Mouse (Mus musculus): Measurements from ENCODE around the gene Irf7. TPM values are rescaled to one million over a fixed set of nuclear protein-coding genes. Genes with fewer than 3 reads are reported as not detected.

Irf7 gene
- polyA plus RNA-seq, 2 experiments = 4.8 to 5.4 TPM

DNA sequence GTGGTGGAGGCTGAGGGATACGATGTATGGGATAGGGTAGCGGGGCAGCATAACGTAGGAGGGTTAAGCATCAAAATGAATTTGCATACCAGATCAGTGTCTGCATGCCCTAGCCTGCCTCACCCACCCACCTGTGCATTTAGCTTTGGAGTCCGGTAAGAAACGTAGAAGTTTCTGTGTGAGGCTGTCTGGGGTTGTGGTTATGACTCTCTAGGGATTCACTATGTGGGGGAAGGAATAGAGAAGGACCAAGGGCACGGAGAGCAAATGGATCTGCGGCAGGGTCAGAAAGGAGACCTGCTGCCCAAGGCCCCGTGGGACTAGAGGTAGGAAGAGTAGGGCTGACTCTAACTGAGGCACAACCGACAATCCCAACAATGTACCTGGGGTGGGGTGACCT is 9.1 kb upstream of the Irf7 start:
- 0 out of 4 replicates have a peak, but pooled peaks cover 0 to 2% of the 10 kb centered on the region in 2 experiments for H3K4me1 ChIP-seq (replicated peaks; ENCODE audit: control insufficient read depth in 2 of 2, insufficient read depth in 2 of 2, low read length in 1 of 2)
- no peak for ATAC-seq (ENCODE audit: insufficient read depth)
- TF ChIP-seq EP300 (IDR thresholded peaks at IDR 0.05; ENCODE audit: low read depth) (no peak), CTCF (IDR thresholded peaks at IDR 0.05; ENCODE audit: low read depth) (no peak)
- H3K36me3 ChIP-seq (replicated peaks; ENCODE audit: control insufficient read depth, insufficient read depth, low read depth) = no peaks in the 10 kb centered on the region
- no peak overlapping the region for H3K4me2 ChIP-seq (ENCODE audit: low read depth)
- H3K9me3 ChIP-seq (ENCODE audit: control insufficient read depth, low read length) = no peaks in the 10 kb centered on the region
- WGBS (ENCODE audit: insufficient replicate concordance) = 70% methylated on average over 9 of the region's 9 CpGs
- no peak for DNase-seq (ENCODE audit: low read depth in 3 of 3, low spot score in 3 of 3)
- H3K4me3 ChIP-seq (ENCODE audit: insufficient read depth in 1 of 2, low read depth in 2 of 2, low read length in 2 of 2) = no peak overlapping the region
- peaks cover 19% of the 10 kb centered on the region for H3K27me3 ChIP-seq (ENCODE audit: control insufficient read depth, insufficient read depth, low read length)
- no peak overlapping the region for H3K27ac ChIP-seq
- no peak overlapping the region for H3K9ac ChIP-seq (replicated peaks)

DNA sequence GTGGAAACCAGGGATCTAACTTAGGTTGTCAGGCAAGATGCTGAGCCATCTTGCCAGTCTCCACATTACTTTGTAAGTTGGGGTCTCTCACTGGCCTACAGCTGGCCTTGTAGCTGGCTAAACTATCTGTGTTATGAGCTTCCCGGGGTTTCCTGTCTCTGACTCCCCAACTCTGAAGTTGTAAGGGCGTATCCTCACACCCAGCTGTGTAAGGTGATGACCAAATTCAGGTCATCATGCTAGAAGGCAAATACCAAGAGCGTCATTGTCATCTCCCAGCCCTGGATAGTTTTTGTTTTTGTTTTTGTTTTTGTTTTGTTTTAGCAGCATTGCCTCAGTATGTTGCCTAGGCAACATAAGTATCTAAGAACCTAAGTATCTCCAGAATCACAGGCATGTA is 4.3 kb upstream of the Irf7 start:
- Histone ChIP-seq H3K9me3 (ENCODE audit: control insufficient read depth, low read length) (no peaks in the 10 kb centered on the region), H3K27me3 (ENCODE audit: control insufficient read depth, insufficient read depth, low read length) (no peaks in the 10 kb centered on the region; the same call in 1 of the 2 replicates), H3K36me3 (replicated peaks; ENCODE audit: control insufficient read depth, insufficient read depth, low read depth) (no peaks in the 10 kb centered on the region), H3K4me1 (replicated peaks; ENCODE audit: control insufficient read depth in 2 of 2, insufficient read depth in 2 of 2, low read length in 1 of 2) (peaks cover 6% of the 10 kb centered on the region in 2 experiments), H3K4me3 (ENCODE audit: insufficient read depth in 1 of 2, low read depth in 2 of 2, low read length in 2 of 2) (no peak overlapping the region), H3K9ac (replicated peaks) (no peak overlapping the region), H3K27ac (no peak overlapping the region), H3K4me2 (ENCODE audit: low read depth) (no peak overlapping the region)
- WGBS (ENCODE audit: insufficient replicate concordance) = 66% methylated on average over 3 of the region's 3 CpGs
- ATAC-seq (ENCODE audit: insufficient read depth) = no peak
- TF ChIP-seq CTCF (IDR thresholded peaks at IDR 0.05; ENCODE audit: low read depth) (no peak), EP300 (IDR thresholded peaks at IDR 0.05; ENCODE audit: low read depth) (no peak)
- no peak for DNase-seq (ENCODE audit: low read depth in 3 of 3, low spot score in 3 of 3)

GRCm38 (mm10) chr7:141269273-141269545 is 2.9 kb upstream of the Irf7 start:
- Histone ChIP-seq H3K4me3 (ENCODE audit: insufficient read depth in 1 of 2, low read depth in 2 of 2, low read length in 2 of 2) (peak overlapping the region in 1 of 2 experiments; percentile 9; a peak in 1 of 4 replicates), H3K27ac (no peak overlapping the region)

DNA sequence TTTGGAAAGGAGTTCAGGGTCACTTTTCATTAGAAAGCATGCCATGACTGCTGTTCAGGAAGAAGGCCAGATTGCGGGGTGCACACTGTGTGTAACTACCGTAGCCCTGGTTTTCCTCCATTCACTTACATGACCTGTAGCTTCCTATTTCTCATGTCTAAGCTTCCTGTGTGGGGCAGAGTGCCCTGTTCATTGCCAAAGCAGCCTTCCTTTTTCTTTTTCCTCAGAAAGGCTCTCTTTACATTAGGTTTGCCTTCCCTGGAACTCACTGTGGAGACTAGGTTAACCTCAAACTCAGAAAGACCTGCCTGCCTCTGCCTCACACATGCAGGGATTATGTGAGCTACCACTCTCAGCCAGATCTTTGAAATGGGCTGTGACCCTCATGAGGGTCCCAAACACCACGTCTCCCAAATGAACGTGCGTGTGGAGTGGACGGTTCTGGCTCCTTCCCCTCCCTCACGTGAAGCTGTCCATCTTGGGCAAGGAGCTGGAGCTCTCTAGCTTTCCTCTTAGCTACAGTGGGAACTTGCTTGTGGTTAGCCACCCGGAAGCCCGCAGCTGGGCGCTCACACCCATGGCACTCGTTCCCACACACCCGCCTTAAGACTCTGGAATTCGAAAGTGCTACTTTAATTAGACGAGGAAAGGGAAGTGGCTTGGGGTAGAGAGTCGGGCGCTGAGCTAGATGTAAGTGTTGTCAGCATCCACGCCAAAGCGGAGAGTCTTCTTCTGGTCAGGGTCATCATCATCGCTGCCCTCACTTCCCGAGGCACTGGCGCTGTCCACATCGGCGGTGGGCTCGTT is 2.4 kb upstream of the Irf7 start:
- no peak for TF ChIP-seq EP300 (IDR thresholded peaks at IDR 0.05; ENCODE audit: low read depth)
- TF ChIP-seq CTCF (IDR thresholded peaks at IDR 0.05; ENCODE audit: low read depth) = no peak
- no peak overlapping the region for H3K9ac ChIP-seq (replicated peaks)
- peaks cover 13 to 17% of the 10 kb centered on the region in 2 experiments for H3K4me1 ChIP-seq (replicated peaks; ENCODE audit: control insufficient read depth in 2 of 2, insufficient read depth in 2 of 2, low read length in 1 of 2)
- DNase-seq (ENCODE audit: low read depth in 3 of 3, low spot score in 3 of 3) (no peak), ATAC-seq (ENCODE audit: insufficient read depth) (no peak)
- H3K27ac ChIP-seq = no peak overlapping the region
- H3K4me3 ChIP-seq (ENCODE audit: insufficient read depth in 1 of 2, low read depth in 2 of 2, low read length in 2 of 2) = peak overlapping the region in 1 of 2 experiments; percentile 9; a peak in 1 of 4 replicates
- no peaks in the 10 kb centered on the region for H3K9me3 ChIP-seq (ENCODE audit: control insufficient read depth, low read length)
- peaks cover under 1% of the 10 kb centered on the region for H3K36me3 ChIP-seq (replicated peaks; ENCODE audit: control insufficient read depth, insufficient read depth, low read depth)
- no peaks in the 10 kb centered on the region; the same call in 1 of the 2 replicates for H3K27me3 ChIP-seq (ENCODE audit: control insufficient read depth, insufficient read depth, low read length)
- peak overlapping the region; percentile 44 for H3K4me2 ChIP-seq (ENCODE audit: low read depth)
- 17% methylated on average over 24 of the region's 24 CpGs for WGBS (ENCODE audit: insufficient replicate concordance)

More at GRCm38 (mm10) chr7:141269273-141269545, 2.9 kb upstream of the Irf7 start:
- Histone ChIP-seq H3K4me1 (replicated peaks; ENCODE audit: control insufficient read depth in 2 of 2, insufficient read depth in 2 of 2, low read length in 1 of 2) (peaks cover 13 to 17% of the 10 kb centered on the region in 2 experiments), H3K27me3 (ENCODE audit: control insufficient read depth, insufficient read depth, low read length) (no peaks in the 10 kb centered on the region; the same call in 1 of the 2 replicates), H3K9ac (replicated peaks) (no peak overlapping the region), H3K36me3 (replicated peaks; ENCODE audit: control insufficient read depth, insufficient read depth, low read depth) (no peaks in the 10 kb centered on the region; the same call in 1 of the 2 replicates), H3K4me2 (ENCODE audit: low read depth) (peak overlapping the region; percentile 27), H3K9me3 (ENCODE audit: control insufficient read depth, low read length) (no peaks in the 10 kb centered on the region)
- TF ChIP-seq EP300 (IDR thresholded peaks at IDR 0.05; ENCODE audit: low read depth) = no peak
- TF ChIP-seq CTCF (IDR thresholded peaks at IDR 0.05; ENCODE audit: low read depth) = no peak
- ATAC-seq (ENCODE audit: insufficient read depth) = no peak
- WGBS (ENCODE audit: insufficient replicate concordance) = 47% methylated on average over 14 of the region's 14 CpGs
- DNase-seq (ENCODE audit: low read depth in 3 of 3, low spot score in 3 of 3) = no peak

DNA sequence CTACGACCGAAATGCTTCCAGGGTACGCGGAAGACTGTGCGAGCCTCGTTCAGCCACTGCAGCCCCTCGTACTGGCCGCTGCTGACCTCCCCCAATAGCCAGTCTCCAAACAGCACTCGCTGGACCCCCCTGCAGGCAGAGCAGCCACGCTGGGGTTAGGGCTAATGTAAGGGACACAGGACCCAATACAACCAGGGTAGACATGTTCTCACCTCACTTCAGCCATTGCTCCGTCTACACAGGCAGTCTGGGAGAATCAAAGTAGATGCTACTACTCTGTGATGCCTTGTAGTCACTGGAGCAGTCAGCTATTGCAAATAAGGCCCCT is 906 bp downstream of the Irf7 start:
- H3K4me1 ChIP-seq (replicated peaks; ENCODE audit: control insufficient read depth in 2 of 2, insufficient read depth in 2 of 2, low read length in 1 of 2) = peaks cover 13 to 17% of the 10 kb centered on the region in 2 experiments
- peak overlapping the region; percentile 74 for H3K4me2 ChIP-seq (ENCODE audit: low read depth)
- no peak for DNase-seq (ENCODE audit: low read depth in 3 of 3, low spot score in 3 of 3)
- H3K27ac ChIP-seq = no peak overlapping the region
- no peak for TF ChIP-seq CTCF (IDR thresholded peaks at IDR 0.05; ENCODE audit: low read depth)
- no peak for TF ChIP-seq EP300 (IDR thresholded peaks at IDR 0.05; ENCODE audit: low read depth)
- H3K9ac ChIP-seq (replicated peaks) = peak overlapping the region; percentile 62
- H3K9me3 ChIP-seq (ENCODE audit: control insufficient read depth, low read length) = no peaks in the 10 kb centered on the region
- peak overlapping the region; percentile 64 to 97 for H3K4me3 ChIP-seq (ENCODE audit: insufficient read depth in 1 of 2, low read depth in 2 of 2, low read length in 2 of 2)
- WGBS (ENCODE audit: insufficient replicate concordance) = 33% methylated on average over 11 of the region's 11 CpGs
- ATAC-seq (ENCODE audit: insufficient read depth) = peak; percentile 10; the same call in 1 of the 2 replicates
- no peaks in the 10 kb centered on the region; the same call in 1 of the 2 replicates for H3K27me3 ChIP-seq (ENCODE audit: control insufficient read depth, insufficient read depth, low read length)
- peaks cover 34% of the 10 kb centered on the region for H3K36me3 ChIP-seq (replicated peaks; ENCODE audit: control insufficient read depth, insufficient read depth, low read depth)

Data from liver, embryonic 14.5 days (tissue).